Mouse (Mus musculus) cerebellum, adult 2 months (tissue): Measurements from ENCODE around the gene Igfbp2. TPM values are rescaled to one million over a fixed set of nuclear protein-coding genes. Genes with fewer than 3 reads are reported as not detected.

Experiments
- DNase-seq, 2 experiments: peaks; one replicate each; pipeline ENCODE4 v3.0.0; 2021
- H3K27ac ChIP-seq: fragments of 200-500 bp; 2 replicates; pipeline ENCODE4 v1.5.1; 2012; ENCODE audit warnings: low read length, control low read depth, inconsistent platforms; ENCODE audit not compliant: insufficient read depth
- H3K27me3 ChIP-seq: fragments of 200-500 bp; 2 replicates; pipeline ENCODE4 v1.6.1; 2012; ENCODE audit warnings: inconsistent platforms, mild to moderate bottlenecking, low read length, moderate library complexity; ENCODE audit not compliant: control insufficient read depth, insufficient read depth
- H3K4me1 ChIP-seq: fragments of 200-500 bp; 2 replicates; pipeline ENCODE4 v1.6.1; 2011; ENCODE audit warnings: low read length; ENCODE audit not compliant: control insufficient read depth, insufficient read depth
- H3K4me3 ChIP-seq: fragments of 200-500 bp; replicated peaks from 2 replicates; pipeline ENCODE3; 2011; ENCODE audit warnings: mild to moderate bottlenecking, low read depth, low read length, control low read depth; ENCODE audit not compliant: insufficient read depth
- CTCF ChIP-seq: fragments of 200-500 bp; IDR thresholded peaks from 2 replicates; pipeline ENCODE4 v1.5.1; 2011; ENCODE audit warnings: low read depth, mild to moderate bottlenecking, control low read depth, low read length, moderate library complexity, borderline replicate concordance; ENCODE audit not compliant: insufficient read depth
- POLR2A ChIP-seq: fragments of 200-500 bp; IDR thresholded peaks from 2 replicates; pipeline ENCODE4 v1.6.1; 2011; ENCODE audit warnings: low read length, control low read depth, borderline replicate concordance; ENCODE audit not compliant: insufficient read depth
- WGBS: fragments of 180-500 bp; shearing (Covaris S2); methylation state at CpG from one replicate; pipeline ENCODE4 v1.1.7; 2018; 5-methylcytosine and 5-hydroxymethylcytosine counted together
- polyA plus RNA-seq: library from polyadenylated mRNA; depleted of rRNA; stranded (reverse); fragments of >200 nt; gene quantifications from 2 replicates; pipeline ENCODE4 v1.2.3, GENCODE M21; 2012; rRNA removed

Igfbp2 gene
- 63.0 and 78.5 TPM in 2 replicates for polyA plus RNA-seq

DNA sequence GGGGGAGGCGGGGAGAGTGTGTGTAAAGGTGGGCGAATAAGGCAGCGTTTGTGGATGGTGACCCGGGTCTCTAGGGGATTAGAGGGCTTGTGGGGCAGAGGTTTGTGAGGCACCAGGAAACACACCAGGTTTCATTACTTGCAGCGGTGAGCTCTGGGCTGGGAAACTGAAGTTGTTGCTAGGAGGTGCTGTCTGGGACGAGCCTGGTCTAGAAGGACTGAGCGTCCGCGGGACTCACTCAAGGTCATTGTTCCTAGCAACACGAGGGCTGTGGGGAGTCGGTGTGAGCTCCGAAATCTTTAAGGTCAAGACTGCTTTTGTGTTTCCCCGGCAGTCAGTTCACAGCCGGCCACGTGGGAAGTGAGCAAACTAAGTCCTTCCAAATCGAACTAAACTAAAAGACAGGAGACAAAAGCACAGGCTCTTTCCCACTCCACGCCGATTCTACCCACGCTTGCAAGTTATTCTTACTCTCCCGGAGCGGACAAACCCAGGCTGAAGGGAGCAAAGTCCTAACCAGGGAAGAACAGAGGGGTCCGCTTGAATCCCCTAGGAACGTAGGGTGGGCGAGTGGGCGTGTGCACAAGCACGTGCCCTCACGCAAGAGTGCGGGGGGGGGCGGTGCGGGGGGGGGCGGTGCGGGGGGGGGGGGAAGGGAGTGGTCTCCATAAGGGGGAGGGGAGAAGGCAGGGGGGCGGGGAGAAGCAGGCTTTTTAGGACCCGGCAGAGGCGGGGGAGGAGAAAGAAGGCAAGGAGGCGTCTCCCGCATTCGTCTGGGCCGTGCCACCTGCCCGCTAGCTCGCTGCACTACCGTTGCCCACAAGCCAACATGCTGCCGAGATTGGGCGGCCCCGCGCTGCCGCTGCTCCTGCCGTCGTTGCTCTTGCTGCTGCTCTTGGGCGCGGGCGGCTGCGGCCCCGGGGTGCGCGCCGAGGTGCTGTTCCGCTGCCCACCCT lies at the start of gene Igfbp2:
Igfbp2 (plus strand) TSS at position 753 of the 956 bp plus-strand sequence.
- no peak within 1 kb of the TSS for H3K27ac ChIP-seq
- peaks cover 1% of the 10 kb centered on the region; the same call in 1 of the 2 replicates for H3K27me3 ChIP-seq
- WGBS: 9% methylated on average over 48 of the region's 58 CpGs
- no peak for TF ChIP-seq POLR2A
- TF ChIP-seq CTCF: no peak
- no peaks in the 10 kb centered on the region for H3K4me1 ChIP-seq
- peak; percentile 28 to 35 for DNase-seq
- H3K4me3 ChIP-seq: peak within 1 kb of the TSS; percentile 55

DNA sequence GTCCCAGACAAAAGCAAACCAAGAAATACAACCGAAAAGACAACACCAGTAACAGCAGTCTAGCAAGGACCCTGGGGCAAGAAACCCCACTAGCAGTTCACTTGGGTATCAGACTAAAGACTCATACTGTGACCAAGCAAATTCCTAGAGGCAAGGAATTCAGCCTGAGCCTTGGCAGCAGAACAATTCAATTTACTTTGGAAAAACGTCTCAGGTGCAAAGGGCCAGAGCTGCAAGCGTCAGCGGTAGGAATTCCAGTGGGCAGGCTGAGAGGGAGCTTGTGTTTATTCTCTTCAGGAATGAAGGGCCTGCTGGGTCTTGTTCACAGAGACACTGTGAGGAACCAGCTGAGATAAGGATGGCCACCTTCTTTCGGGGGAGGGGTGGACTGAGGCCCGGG lies 45.5 kb upstream of the Igfbp2 start:
- Histone ChIP-seq H3K4me1 (no peaks in the 10 kb centered on the region), H3K27ac (no peak overlapping the region), H3K27me3 (no peaks in the 10 kb centered on the region), H3K4me3 (no peak overlapping the region)
- 36% methylated on average over 6 of the region's 6 CpGs for WGBS
- no peak for DNase-seq
- TF ChIP-seq POLR2A: no peak
- TF ChIP-seq CTCF: no peak

DNA sequence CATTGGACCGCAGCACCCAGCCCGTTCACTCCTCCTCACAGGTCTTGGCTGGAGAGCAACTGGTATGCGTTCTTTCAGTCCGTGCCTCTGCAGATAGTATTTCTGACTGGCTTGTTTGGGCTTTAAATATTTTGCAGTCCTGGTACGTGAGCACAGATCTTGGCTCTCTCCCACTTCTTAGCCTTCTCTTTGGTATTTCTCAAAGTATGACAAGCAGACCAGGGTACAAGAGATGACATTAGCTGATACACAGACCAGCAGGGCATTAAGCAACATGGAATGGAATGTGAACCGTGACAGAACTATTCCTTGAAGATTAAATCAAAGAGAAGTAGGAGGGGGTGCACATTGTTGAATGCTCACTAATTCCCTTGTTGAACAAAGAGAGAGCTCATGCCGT lies 43.6 kb upstream of the Igfbp2 start:
- Histone ChIP-seq H3K27me3 (no peaks in the 10 kb centered on the region), H3K4me3 (no peak overlapping the region), H3K4me1 (no peaks in the 10 kb centered on the region), H3K27ac (no peak overlapping the region)
- WGBS: 58% methylated on average over 7 of the region's 7 CpGs
- TF ChIP-seq CTCF (no peak), POLR2A (no peak)
- DNase-seq: no peak

DNA sequence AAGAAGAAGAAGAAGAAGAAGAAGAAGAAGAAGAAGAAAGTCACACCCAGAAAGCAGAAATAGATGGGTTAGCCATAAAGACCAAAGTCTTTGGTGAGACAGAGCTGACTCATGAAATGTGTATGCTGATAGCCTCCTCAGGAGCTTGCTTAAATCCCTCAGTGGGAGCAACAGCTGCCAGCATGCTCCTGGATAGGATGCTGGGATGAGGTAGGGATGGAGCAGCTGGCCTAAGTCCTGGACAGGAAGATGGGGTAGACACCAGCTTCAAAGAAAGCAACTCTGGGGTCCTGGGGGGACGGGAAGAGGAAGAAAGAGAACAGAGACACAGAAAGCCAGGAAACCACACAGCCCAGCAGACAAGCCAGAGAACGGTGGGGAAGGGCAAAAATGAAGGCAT lies 41.0 kb upstream of the Igfbp2 start:
- WGBS: 82% methylated on average over 2 of the region's 2 CpGs
- Histone ChIP-seq H3K4me1 (no peaks in the 10 kb centered on the region), H3K27me3 (no peaks in the 10 kb centered on the region; the same call in 1 of the 2 replicates), H3K27ac (no peak overlapping the region), H3K4me3 (no peak overlapping the region)
- no peak for TF ChIP-seq POLR2A
- TF ChIP-seq CTCF: no peak
- DNase-seq: no peak

- WGBS: 51% methylated on average over 7 of the region's 7 CpGs
- no peak for TF ChIP-seq CTCF
- TF ChIP-seq POLR2A: no peak
- Histone ChIP-seq H3K27ac (no peak overlapping the region), H3K4me1 (no peaks in the 10 kb centered on the region), H3K4me3 (no peak overlapping the region), H3K27me3 (no peaks in the 10 kb centered on the region; the same call in 1 of the 2 replicates)
- no peak for DNase-seq
Observed at GRCm38 (mm10) chr1:72784018-72784417, 40.3 kb upstream of the Igfbp2 start.

DNA sequence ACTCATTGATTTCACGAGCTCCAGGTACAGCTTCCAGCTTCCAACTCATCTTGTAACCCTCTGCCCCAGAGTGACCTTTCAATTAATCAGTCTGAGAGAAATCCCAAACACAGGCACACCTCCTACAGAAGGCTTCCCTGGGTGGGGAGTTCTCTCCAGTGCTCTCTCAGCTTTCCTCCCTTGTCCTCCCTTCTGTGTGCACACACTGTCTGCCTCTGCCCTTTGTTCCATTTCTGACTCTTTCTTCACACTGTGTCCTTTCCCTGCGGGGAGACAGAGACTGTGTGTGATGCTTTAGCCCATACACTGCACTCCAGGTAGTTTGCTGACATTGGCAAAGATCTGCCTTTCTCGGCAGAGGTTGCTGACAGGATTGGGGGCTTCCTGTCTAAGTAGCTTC lies 33.6 kb upstream of the Igfbp2 start:
- Histone ChIP-seq H3K4me1 (no peaks in the 10 kb centered on the region), H3K4me3 (no peak overlapping the region), H3K27ac (no peak overlapping the region), H3K27me3 (no peaks in the 10 kb centered on the region; the same call in 1 of the 2 replicates)
- no peak for DNase-seq
- TF ChIP-seq CTCF: no peak
- no peak for TF ChIP-seq POLR2A
- 50% methylated on average over 3 of the region's 3 CpGs for WGBS

DNA sequence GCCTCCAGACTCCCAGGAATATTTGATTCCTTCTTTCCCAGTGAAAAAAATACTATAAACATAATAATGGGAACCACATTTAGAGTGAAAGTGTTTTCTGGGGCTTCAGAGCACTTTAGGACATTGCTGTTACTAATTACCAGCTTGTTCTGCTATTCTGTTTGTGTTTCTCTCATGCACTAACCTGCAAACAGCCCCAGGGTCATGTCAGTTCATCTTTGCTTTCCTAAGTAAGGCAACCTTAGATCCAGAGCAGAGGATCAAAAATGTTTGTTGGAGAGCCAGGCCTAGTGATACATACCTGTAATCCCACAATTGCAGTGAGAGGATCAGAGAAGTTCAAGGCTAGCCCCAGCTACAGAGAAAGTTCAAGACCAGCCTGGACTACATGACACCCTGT lies 32.6 kb upstream of the Igfbp2 start:
- DNase-seq: no peak
- Histone ChIP-seq H3K4me3 (no peak overlapping the region), H3K4me1 (no peaks in the 10 kb centered on the region), H3K27me3 (no peaks in the 10 kb centered on the region; the same call in 1 of the 2 replicates), H3K27ac (no peak overlapping the region)
- TF ChIP-seq POLR2A (no peak), CTCF (no peak)

DNA sequence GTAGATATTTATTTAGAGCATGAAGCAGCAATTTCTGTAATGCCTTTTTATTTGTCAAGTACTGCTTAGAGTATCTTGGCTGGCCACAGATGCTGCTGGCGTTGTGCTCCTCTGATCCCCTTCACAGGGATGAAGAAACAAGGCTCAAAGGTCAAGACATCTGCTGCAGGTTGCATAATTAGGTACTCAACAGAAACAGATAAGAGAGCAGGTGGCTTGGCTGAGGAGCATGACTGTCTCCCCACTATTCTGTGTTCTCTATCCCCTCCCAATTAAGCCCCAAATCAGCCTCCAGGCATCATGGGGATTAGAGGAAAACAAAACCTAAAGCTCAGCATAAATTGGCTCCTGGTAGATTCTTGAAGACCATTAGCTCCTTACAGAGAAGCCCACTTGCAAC lies 32.0 kb upstream of the Igfbp2 start:
- DNase-seq: no peak
- no peak overlapping the region for H3K4me3 ChIP-seq
- TF ChIP-seq CTCF (no peak), POLR2A (no peak)
- WGBS: 46% methylated on average over 1 of the region's 1 CpGs
- no peaks in the 10 kb centered on the region; the same call in 1 of the 2 replicates for H3K27me3 ChIP-seq
- no peak overlapping the region for H3K27ac ChIP-seq
- no peaks in the 10 kb centered on the region for H3K4me1 ChIP-seq

DNA sequence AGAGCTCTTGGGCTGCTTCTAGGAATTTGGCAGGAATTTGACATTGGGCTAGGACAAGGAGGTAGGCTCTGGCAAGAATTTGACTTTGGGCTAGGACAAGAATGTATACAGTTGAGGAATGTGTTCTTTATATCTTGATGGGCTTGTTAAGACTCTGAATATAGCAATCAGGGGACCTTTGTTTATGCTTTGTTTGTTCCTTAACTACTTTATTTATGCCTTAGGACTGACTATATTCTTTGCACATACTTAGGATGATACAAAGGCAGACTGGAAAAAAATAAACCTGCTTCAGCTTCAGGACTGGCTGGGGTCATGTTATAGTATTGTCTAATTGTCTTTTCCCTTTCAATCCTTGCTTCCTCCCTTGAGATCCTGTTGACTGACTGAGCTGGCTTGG lies 31.1 kb upstream of the Igfbp2 start:
- no peaks in the 10 kb centered on the region for H3K4me1 ChIP-seq
- H3K4me3 ChIP-seq: no peak overlapping the region
- H3K27ac ChIP-seq: no peak overlapping the region
- H3K27me3 ChIP-seq: no peaks in the 10 kb centered on the region
- no peak for TF ChIP-seq CTCF
- TF ChIP-seq POLR2A: no peak
- DNase-seq: no peak
